Mouse (Mus musculus) cerebral cortex, adult 2 months (tissue): ENCODE data around the gene Gm42674.

Experiments used
- WGBS: fragments of 180-500 bp; shearing (Covaris S2); methylation state at CpG from one replicate; pipeline ENCODE4 v1.1.7; 2018; 5-methylcytosine and 5-hydroxymethylcytosine counted together

The Gm42674 gene

GRCm38 (mm10) chr3:90601486-90602110, at the start of gene Gm42674:
Gene Gm42674, plus strand, starts transcription at chr3:90601904.
- whole genome bisulfite sequencing, result 87% methylated on average over 11 of the region's 11 CpGs

GRCm38 (mm10) chr3:90552231-90552630, 49.5 kb upstream of the Gm42674 start:
- WGBS, result 88% methylated on average over 2 of the region's 2 CpGs

GRCm38 (mm10) chr3:90555954-90556353, 45.8 kb upstream of the Gm42674 start:
- WGBS, result 56% methylated on average over 5 of the region's 5 CpGs

GRCm38 (mm10) chr3:90560008-90560628, 41.6 kb upstream of the Gm42674 start, which contains the start of gene S100a3:
Gene S100a3, plus strand, starts transcription at chr3:90560578.
- WGBS, result 88% methylated on average over 6 of the region's 6 CpGs

GRCm38 (mm10) chr3:90574691-90575090, 27.0 kb upstream of the Gm42674 start:
- 59% methylated on average over 5 of the region's 5 CpGs for WGBS

- WGBS, result 72% methylated on average over 3 of the region's 3 CpGs
Observed at GRCm38 (mm10) chr3:90575320-90575719, 26.4 kb upstream of the Gm42674 start.

- 48% methylated on average over 10 of the region's 10 CpGs for WGBS
Observed at GRCm38 (mm10) chr3:90576351-90577001, 25.2 kb upstream of the Gm42674 start.

GRCm38 (mm10) chr3:90579433-90579832, 22.3 kb upstream of the Gm42674 start:
- WGBS, result 63% methylated on average over 7 of the region's 7 CpGs

- 95% methylated on average over 5 of the region's 5 CpGs for WGBS
Observed at GRCm38 (mm10) chr3:90581141-90581540, 20.6 kb upstream of the Gm42674 start.

- 97% methylated on average over 1 of the region's 1 CpGs for WGBS
Observed at GRCm38 (mm10) chr3:90582156-90582555, 19.5 kb upstream of the Gm42674 start.

- WGBS, result 80% methylated on average over 4 of the region's 4 CpGs
Observed at GRCm38 (mm10) chr3:90582556-90582955, 19.1 kb upstream of the Gm42674 start.

GRCm38 (mm10) chr3:90583893-90584292, 17.8 kb upstream of the Gm42674 start:
- 56% methylated on average over 3 of the region's 3 CpGs for WGBS

- 19% methylated on average over 5 of the region's 5 CpGs for WGBS
Observed at GRCm38 (mm10) chr3:90585595-90585994, 16.1 kb upstream of the Gm42674 start.

- 77% methylated on average over 15 of the region's 15 CpGs for WGBS
Observed at GRCm38 (mm10) chr3:90586016-90586643, 15.6 kb upstream of the Gm42674 start.

- WGBS, result 55% methylated on average over 10 of the region's 10 CpGs
Observed at GRCm38 (mm10) chr3:90586906-90587305, 14.8 kb upstream of the Gm42674 start.

GRCm38 (mm10) chr3:90587361-90588101, 14.2 kb upstream of the Gm42674 start:
- WGBS, result 59% methylated on average over 14 of the region's 14 CpGs

- 84% methylated on average over 6 of the region's 6 CpGs for WGBS
Observed at GRCm38 (mm10) chr3:90589390-90589789, 12.3 kb upstream of the Gm42674 start.

- 94% methylated on average over 8 of the region's 8 CpGs for WGBS
Observed at GRCm38 (mm10) chr3:90589947-90590346, 11.8 kb upstream of the Gm42674 start, which contains the start of gene S100a2. Gene S100a2, plus strand, starts transcription at chr3:90590247.

- 95% methylated on average over 1 of the region's 1 CpGs for WGBS
Observed at GRCm38 (mm10) chr3:90594466-90594865, 7.2 kb upstream of the Gm42674 start.

GRCm38 (mm10) chr3:90595556-90595955, 6.1 kb upstream of the Gm42674 start:
- 86% methylated on average over 5 of the region's 5 CpGs for WGBS

GRCm38 (mm10) chr3:90596810-90597209, 4.9 kb upstream of the Gm42674 start:
- WGBS, result 95% methylated on average over 6 of the region's 6 CpGs

GRCm38 (mm10) chr3:90597736-90598135, 4.0 kb upstream of the Gm42674 start:
- WGBS, result 53% methylated on average over 6 of the region's 6 CpGs
